Mouse (Mus musculus) heart, postnatal 10 days (tissue): ENCODE results near the gene Macrod2. TPM values are rescaled to one million over a fixed set of nuclear protein-coding genes. Genes with fewer than 3 reads are reported as not detected.
"Not testable (repeated sequence)": the region's sequence is repeated elsewhere in the genome, so short reads cannot be mapped to it uniquely, and the experiment has no call there.

Experiments used
- DNase-seq, 2 experiments: peaks; one replicate each; pipeline ENCODE4 v3.0.0; 2021
- intact Hi-C: fragments of 180-260 bp; cut with DNase I; formaldehyde crosslinking; loops from one replicate; pipeline ENCODE4 v1.15.1; 2025
- total RNA-seq, 2 experiments: library from RNA; stranded (reverse); gene quantifications; 2 replicates each; pipeline ENCODE4 v1.2.3; 2021

Macrod2 gene
- total RNA-seq, 2 experiments from 2014 or later: 8.5 to 9.9 TPM

DNA sequence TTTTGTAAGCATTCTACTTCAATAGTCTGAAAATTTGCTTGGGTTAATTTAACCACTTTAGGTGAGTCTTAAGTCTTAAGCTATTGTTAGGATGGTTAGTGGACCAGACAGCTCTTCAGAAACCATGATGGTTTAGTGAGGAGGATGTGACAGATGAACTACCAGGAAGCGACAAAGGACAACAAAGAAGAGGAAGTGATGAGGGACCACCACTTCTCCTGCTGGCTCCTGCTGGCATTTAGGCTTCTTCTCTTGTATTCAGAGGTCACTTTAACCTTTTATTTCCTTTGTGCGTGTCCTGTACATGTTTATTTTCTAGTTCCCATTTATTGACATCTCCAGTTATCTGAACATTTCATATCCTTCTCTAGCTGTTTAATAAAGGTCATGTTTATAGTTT, 295.8 kb downstream of the Macrod2 start:
- intact Hi-C loops: no loop called here
- no peak for DNase-seq

DNA sequence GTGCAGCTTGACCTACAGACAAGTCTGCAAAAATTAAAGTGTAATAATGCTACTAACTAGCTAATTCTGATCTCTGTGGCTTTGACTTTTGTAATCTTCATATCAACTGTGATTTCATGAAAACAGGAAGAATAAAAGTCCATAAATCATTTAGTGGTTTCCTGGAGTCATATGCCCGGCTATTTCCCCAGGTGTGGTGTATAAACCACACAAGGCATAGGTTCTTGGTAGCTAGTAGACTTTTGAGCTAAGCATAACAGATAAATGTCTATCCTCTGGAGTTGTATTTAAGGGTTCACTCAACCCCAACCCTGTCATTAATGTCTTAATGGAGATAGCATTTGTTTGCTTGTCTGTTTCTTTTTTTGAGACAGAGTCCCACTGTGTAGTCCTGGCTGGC, 296.3 kb downstream of the Macrod2 start:
- intact Hi-C loops: no loop called here
- DNase-seq: no peak

DNA sequence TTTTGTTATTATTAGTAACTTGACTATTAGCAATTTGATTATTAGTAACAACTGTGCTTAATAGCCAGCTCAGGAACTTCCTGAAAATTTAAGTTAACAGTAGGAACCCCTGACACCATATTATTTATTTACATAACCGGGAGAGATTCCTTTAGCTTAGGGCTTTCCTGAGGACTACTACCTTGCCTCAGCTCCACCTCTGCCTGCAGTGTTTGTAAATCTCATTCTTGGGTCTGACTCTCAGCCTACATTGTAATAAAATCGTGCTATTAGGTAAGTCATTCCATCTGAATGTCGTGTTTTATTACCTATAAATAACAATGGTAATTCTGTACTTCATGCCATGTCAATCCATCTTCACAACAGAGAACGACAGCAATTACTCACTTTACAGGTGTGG, 297.4 kb downstream of the Macrod2 start:
- intact Hi-C loops: no loop called here
- no peak for DNase-seq

DNA sequence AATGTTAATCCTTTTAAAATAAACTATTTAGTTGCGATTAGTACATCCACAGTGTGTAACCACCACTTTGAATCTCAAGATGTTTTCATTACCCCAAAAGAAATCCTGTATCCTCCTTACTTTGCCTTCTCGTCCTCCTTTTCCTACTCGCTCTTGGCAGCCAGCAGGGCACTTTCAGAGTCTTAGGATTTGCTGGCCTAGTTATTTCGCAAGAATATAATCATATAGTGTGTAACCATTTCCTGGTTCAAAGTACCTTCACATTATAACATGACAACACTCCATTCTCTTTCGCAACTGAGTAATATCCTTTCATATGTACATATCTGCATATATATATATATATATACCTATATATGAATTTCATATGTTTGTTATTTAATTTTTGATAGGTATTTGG, 298.7 kb downstream of the Macrod2 start:
- no peak for DNase-seq
- intact Hi-C loops: no loop called here

DNA sequence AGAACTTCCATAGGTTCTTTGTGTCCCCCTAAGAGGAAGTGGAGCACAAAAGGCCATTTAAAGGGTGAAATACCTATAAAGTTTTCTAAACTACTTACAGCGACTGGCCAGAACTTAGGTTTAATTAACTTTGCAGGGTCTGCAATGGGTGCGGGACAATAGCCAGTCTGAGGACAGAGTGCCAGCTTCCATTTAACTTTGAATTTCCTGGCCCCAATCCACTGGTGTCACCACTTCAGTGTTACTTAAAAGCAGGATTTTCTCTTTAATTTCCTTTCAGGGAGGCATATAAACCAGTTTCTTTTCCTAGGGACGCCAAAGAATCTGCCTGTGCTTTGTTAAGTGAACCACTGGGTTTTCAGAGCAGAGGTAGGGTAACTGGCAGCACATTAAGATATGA, 303.5 kb downstream of the Macrod2 start:
- DNase-seq: no peak
- intact Hi-C loops: no loop called here

DNA sequence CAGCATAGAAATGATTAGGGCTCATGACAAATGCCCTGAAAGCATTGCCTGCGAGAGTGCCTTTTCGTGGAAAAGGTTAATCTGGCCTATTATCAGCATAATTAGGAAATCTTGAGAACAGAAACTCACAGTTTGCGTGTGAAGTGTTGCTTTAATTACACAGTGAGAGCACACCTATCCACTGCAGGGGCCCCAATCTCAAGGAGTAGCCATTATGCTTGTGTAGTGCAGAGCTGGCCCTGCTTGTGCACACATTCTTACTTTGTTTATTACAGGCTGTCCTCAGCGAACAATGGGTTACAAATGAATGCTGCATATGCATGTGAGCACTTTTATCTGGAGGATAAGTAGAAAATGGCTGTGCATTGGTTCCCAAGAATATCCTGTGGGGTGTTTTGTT, 308.3 kb downstream of the Macrod2 start:
- intact Hi-C loops: no loop called here

DNA sequence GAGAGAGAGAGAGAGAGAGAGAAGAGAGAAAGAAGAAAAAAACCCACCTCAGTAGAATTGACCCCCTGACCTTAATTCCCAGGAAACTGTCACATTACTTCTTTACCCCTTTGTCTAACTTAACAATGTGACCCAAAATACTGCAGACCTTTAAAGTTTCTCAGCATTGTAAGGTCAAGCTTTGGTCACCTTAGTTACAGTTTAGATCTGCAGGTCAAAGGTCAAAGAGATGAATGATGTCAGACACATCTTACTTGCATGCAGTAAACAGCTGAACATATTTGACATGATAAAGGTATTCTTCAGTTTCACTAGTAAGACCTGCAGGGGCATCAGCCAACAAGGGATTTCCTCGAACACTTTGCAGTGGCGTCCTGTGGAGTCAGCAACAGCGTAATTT, 309.0 kb downstream of the Macrod2 start:
- DNase-seq: no peak
- intact Hi-C loops: no loop called here

More for the DNA sequence above, 308.3 kb downstream of the Macrod2 start:
- no peak for DNase-seq

DNA sequence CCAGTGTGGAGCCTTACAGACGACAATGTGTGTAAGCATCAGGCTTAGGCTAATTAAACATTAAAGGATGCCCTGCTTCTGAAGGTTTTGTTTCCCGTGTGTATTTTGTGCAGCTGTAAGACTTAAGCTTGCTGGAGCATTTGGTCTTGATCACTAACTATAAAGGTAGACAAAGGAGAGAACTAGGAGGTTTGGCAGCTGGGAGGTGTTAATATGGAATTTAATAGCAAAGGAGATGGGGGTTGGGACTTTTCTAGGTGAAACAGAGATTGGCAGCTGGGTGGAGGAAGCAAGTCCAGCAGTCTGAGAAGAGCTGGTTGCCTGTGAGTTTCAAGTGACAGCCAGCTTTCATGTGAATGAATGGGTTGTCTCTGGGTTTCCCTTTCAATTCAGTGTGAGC, 310.2 kb downstream of the Macrod2 start:
- intact Hi-C loops: no loop called here

DNA sequence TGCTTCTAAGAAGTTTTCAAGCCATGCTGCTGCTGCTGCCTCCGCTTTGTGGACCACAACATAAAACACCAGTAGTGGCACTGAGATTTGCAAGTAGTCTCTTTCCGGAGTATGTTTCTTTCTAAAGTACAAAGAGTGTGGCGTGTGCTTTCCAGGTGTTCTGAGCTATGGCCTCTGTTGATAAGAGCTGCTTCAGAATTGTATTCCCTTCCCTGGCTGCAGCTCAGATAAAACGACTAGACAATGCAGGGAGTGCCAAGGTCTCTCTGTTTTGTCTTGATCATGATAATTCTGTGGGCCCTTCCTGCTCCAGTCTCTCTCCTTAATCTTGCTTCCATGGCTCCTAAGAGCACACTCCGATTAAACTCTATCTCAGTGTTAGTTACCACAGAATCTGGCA, 312.4 kb downstream of the Macrod2 start:
- DNase-seq: no peak
- intact Hi-C loops: no loop called here

More for the DNA sequence above, 310.2 kb downstream of the Macrod2 start:
- DNase-seq: no peak

DNA sequence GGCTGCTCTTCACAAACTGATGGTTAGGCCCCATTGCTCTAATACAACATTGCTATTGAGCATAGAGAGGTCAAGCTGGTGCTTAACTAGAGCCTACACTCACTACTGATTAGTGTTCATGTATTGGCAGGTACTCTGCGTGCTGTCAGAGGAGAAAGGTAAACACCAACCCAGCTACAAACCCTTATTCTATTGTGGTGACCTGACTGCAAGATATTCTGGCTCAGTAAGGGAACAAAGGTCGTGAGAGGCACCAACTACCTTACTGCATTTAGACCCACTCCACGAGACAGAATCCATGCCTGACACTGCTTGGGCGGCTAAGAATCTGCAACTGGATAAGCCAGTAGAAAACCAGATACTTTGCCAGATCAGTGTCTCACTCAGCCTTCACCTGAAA, 320.7 kb downstream of the Macrod2 start:
- DNase-seq: no peak
- intact Hi-C loops: no loop called here

DNA sequence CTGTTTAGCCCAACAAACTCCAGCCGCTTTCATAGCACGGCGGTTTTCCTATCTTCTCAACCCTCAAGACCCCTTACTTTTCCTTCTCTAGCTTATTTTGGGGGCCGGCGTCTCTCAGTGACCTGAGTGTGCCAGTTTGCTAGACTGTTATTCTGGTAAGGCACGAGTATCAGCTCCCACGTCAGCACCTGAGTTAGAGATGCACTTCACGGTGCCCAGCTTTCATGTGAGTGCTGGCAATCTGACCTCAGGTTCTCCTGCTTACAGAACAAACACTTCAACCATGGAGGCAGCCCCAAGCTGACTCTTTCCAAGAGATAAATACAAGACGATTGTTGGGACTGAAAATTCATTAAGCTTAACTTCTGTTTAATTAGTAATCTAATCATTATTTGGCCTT, 322.3 kb downstream of the Macrod2 start:
- intact Hi-C loops: no loop called here
- no peak for DNase-seq

DNA sequence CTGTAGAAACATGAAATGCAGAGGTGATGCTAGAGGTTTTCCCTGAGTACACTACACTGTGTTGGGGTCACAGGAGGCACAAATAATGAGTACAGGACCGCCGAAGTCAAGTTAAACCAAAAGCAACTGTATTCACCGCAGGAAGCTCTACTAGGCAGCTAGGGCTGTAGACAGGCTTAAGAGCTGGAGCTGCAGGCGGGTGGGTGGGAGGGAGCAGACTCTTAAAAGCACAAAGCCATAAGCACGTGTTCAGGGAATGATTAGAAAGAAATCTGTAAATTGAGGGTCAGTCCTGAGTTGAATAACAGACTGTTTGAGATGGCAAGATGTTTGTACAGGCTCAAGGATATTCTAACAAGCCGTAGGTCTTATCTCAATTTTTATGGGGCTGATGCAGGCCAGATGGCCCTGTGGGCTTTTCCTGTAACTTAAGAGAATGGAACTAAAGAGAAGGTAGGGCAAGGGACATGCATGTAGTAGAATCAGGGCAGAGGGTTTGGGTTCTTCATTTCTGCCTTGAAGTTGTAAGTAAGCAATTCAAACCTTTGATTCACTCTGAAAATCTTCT, 337.6 kb downstream of the Macrod2 start:
- no peak for DNase-seq
- intact Hi-C loops: no loop called here

DNA sequence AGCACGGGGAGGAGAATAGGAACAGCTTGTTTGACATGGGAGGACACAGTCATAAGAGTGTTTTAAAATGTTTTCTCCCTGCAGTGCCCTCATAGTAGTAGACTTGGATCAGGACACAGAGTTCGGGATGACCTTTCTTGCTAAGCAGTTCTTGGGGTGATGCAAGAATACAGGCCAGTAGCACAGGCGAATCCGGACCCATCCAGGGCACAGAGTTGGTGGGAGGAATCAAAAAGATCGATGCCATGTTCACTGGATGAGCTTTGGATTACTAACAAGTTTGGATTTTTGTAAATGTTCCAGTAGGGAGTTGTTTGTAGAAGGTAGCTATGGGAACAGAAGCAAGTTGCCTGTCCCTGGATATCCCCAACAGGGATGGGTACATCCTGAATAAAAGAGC, 345.4 kb downstream of the Macrod2 start:
- intact Hi-C loops: no loop called here
- DNase-seq: no peak

DNA sequence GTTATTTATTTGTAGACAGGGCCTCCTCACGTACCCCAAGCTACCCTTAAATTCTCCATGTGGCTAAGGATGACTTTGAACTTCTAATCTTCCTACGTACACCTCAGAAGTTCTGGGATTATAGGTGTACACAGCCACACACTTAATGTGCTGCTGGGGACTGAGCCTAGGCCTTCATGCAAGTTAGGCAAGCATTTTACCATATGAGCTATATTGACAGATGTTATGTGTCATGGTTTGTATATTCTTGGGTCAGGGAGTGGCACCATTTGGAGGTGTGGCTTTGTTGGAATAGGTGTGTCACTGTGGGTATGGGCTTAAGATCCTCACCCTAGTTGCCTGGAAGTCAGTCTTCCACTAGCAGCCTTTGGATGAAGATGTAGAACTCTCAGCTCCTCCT, 347.8 kb downstream of the Macrod2 start:
- DNase-seq, intact Hi-C loops: not testable (repeated sequence)

DNA sequence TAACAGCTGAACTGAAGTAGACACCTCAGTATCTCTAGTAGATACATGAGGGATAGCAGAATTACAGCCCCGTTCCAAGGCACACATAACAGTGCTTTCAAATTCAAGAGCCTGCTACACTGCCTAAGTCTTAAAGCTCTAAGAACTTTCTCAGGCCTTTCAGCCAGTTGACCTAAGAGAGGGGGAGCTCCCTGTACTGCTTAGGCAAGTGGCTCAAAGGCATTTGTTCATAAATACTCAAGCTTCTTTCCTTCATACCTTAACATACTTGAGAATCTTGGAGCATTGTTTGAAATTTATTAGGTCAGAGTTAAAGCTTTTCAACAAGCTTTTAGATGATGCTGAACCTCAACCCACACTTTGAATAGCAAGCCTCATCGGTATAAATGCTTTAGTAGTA, 363.8 kb downstream of the Macrod2 start:
- no peak for DNase-seq
- intact Hi-C loops: no loop called here

DNA sequence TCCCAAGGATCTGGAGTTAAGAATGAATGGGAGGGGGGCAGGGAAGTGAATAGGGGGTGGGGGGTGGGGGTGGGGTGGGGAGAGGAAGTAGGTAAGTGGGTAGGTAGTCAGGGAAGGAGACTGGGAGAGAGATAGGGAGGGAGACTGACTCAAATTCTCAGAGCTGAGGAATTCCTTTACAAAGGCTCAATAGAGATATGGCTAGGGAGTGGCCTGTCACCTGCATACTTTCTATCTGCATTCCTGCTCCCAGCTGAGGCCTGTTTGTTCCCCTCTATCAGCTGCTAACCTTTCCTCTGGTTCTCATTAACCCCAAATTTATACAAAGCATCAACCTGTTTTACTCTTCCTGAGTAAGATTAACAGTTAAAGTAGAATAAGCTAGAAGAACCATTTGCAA, 364.6 kb downstream of the Macrod2 start:
- intact Hi-C loops: no loop called here
- no peak for DNase-seq

DNA sequence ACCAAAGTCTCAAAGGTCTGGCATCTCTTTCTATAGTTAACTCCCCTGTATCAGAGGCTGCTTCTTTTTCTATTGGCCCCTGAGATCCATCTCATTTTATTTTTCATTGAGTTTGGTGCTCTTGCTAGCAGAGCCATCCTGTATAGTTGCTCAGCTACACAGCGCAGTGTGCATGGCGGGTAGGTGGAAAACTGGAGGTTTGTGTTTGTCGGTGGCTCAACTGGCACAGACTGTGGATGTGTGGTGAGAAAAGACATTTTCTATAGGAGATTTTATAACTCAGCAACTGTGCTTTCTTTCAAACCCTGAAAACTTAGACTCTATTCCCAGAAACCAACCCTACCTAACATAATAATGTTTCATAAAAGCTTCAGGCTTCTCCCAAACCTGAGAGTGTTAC, 365.0 kb downstream of the Macrod2 start:
- intact Hi-C loops: no loop called here
- no peak for DNase-seq

DNA sequence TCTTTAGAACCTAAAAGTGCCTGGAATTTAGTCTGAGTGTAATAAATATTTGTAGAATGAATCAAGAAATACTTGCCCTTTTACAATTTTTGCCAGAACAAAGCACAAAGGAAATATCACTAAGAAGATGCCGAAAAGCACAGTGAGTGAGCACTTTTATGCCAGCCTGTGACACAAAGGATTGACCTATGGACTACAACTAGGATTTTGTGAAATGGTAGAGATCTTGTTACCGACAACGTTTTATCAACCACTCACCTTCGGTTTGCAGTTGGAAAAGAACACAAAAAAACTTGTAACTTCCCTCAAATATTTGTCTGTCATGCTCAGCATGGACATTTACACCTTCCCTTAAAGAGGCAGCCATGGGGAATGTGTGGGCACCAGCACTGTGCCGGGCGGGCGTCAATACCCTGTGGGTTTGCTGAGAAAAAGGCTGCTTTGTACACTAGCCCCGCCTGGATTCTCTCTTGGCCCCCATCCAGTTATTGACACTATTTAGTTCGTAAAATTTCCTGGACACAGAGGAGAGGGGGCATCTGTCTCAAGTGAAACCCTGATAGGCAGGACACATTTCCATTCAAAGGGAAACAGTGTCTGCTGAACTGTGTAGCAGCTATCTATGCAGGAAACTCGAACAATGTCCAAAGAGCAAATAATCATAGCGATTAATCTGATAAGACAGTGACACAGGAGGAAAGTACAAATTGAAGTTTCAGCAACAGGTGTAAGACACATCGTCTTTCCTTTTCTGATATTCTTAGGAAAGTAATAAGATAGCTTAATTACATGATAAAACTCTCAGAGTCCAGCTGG, 368.2 kb downstream of the Macrod2 start:
- DNase-seq: no peak
- intact Hi-C loops: no loop called here

DNA sequence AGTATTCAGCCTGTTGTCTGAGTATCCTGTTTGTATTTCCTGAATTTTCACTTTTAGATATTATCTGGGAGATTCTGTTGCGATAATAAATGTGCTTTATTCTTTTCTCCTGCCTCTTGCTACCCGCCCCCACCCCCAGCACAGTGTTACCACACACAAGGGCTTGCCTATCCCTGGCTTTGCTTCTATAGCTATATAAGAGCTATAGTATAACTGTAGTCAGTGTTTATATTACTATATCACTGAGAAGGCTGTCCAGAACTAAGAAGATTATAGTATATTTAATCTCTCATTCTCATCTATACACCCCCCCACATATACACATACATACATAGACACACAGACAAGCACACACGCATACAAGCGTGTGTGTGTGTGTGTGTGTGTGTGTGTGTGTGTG, 374.4 kb downstream of the Macrod2 start:
- intact Hi-C loops: no loop called here
- no peak for DNase-seq

DNA sequence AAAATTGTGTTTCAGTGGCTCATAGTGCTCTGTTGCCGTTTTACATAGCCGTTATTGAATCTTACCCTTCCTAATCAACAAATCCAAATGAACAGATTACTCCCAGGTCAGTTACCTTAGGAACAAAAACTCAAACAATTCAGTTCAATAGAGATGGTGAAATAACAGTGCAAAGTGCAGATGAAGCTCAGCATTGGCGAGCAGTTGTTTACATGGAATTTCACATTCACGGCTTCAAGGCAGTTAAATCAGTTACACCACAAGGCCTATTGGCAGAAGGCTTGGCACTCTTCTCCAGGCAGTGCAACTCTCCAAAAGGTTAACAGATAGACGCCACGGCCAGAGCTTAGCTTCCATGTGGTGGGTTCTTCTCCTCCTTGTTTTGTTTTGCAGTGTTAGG, 377.7 kb downstream of the Macrod2 start:
- DNase-seq: no peak
- intact Hi-C loops: no loop called here

DNA sequence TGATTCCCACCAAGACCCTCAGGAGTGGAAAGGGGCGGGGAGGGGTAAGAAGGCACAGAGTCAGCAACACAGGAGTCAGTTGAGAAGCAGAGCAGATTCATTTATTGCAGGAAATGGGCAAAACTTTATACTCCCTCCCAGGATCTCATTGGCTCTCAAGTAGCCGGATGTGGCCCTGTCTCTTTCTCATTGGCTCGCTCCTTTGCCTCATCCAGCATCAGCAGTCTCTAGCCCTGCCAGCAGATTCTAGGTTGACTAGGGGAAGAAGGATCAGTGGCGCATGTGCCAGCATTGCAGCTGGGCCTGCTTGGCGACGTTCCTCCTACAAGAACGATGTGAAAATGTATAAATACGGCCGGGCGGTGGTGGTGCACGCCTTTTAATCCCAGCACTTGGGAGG, 378.3 kb downstream of the Macrod2 start:
- DNase-seq: no peak
- intact Hi-C loops: no loop called here

DNA sequence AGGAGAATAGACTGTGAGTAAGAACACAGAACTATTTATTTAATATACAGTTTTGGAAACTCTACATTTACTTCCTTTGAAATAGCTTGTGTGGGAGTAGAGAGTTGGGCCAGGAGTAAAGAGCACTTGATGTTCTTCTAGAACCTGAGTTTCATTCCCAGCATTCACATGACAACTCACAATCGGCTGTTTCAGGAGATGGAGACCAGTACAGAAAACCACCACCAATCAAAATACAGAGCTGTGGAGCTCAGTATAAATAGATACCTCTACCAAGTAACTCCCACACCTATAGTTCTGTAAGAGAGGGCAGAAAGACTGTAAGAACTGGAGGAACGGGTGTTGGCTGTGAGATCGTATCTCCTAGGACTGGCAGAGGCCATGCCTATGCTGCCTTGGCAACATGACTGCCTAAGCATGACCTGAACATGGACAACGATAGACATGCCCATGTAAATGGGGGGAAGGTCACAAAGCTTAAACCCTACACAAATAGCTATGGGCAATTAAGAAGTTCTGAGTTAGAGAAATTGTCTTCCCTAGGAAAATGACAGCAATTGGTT, 379.8 kb downstream of the Macrod2 start:
- intact Hi-C loops: no loop called here

More for the DNA sequence above, 379.8 kb downstream of the Macrod2 start:
- DNase-seq: no peak
